Mouse (Mus musculus): ENCODE measurements around the gene Il22ra1. TPM values are rescaled to one million over a fixed set of nuclear protein-coding genes. Genes with fewer than 3 reads are reported as not detected.

Il22ra1 gene
- polyA plus RNA-seq (2012; rRNA removed) = 0.24 and 0.40 TPM in 2 replicates

- no peak for DNase-seq
- H3K27ac ChIP-seq (ENCODE audit: control insufficient read depth, insufficient read depth, low read length) = no peak within 1 kb of the TSS
- H3K36me3 ChIP-seq (ENCODE audit: control insufficient read depth, insufficient read depth, low read length) = no peaks in the 10 kb centered on the region
- WGBS = 69% methylated on average over 14 of the region's 14 CpGs
- no peak within 1 kb of the TSS for H3K4me3 ChIP-seq (ENCODE audit: control insufficient read depth, insufficient read depth, low read length)
- H3K27me3 ChIP-seq (ENCODE audit: control insufficient read depth, insufficient read depth, low read length) = no peaks in the 10 kb centered on the region; the same call in 1 of the 2 replicates
- H3K4me1 ChIP-seq (replicated peaks; ENCODE audit: control insufficient read depth, insufficient read depth, low read length) = no peaks in the 10 kb centered on the region
- no peak for TF ChIP-seq CTCF (IDR thresholded peaks at IDR 0.05; ENCODE audit: borderline replicate concordance, control insufficient read depth, extremely low read depth, insufficient read depth, low read length, poor library complexity)
Measured at GRCm38 (mm10) chr4:135727817-135728216, at the start of gene Il22ra1. TSS of gene Il22ra1 (plus strand) at chr4:135728172.

GRCm38 (mm10) chr4:135679316-135679715, 48.7 kb upstream of the Il22ra1 start:
- peaks cover 4% of the 10 kb centered on the region for H3K27me3 ChIP-seq (ENCODE audit: control insufficient read depth, insufficient read depth, low read length)
- H3K4me1 ChIP-seq (replicated peaks; ENCODE audit: control insufficient read depth, insufficient read depth, low read length) = peaks cover 5% of the 10 kb centered on the region
- no peaks in the 10 kb centered on the region for H3K36me3 ChIP-seq (ENCODE audit: control insufficient read depth, insufficient read depth, low read length)
- 2% methylated on average over 4 of the region's 4 CpGs for WGBS
- H3K4me3 ChIP-seq (ENCODE audit: control insufficient read depth, insufficient read depth, low read length) = no peak overlapping the region
- TF ChIP-seq CTCF (IDR thresholded peaks at IDR 0.05; ENCODE audit: borderline replicate concordance, control insufficient read depth, extremely low read depth, insufficient read depth, low read length, poor library complexity) = no peak
- no peak for TF ChIP-seq POLR2A (IDR thresholded peaks at IDR 0.05; ENCODE audit: control insufficient read depth, extremely low read depth, insufficient read depth, low read length, poor library complexity)
- no peak overlapping the region for H3K27ac ChIP-seq (ENCODE audit: control insufficient read depth, insufficient read depth, low read length)
- no peak for DNase-seq

DNA sequence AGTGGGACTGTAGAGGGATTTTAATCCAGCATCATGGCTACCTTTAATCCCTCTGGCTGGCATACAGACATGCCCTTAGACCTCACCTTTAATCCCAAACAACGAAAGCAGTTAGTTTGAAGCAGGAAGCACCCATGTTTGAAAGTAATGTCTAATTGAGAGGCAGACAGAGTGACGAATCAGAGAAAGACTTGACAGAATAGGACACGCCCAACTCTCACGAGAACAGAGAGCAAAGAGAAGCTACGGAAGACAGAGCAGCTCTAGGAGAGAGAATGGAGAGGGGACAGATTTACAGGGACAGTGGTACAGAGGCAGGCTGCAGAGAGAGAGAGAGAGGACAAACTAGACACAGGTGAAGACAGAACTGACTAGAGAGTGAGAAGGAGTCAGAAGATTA, 46.2 kb upstream of the Il22ra1 start:
- no peak for DNase-seq
- TF ChIP-seq POLR2A (IDR thresholded peaks at IDR 0.05; ENCODE audit: control insufficient read depth, extremely low read depth, insufficient read depth, low read length, poor library complexity) (no peak), CTCF (IDR thresholded peaks at IDR 0.05; ENCODE audit: borderline replicate concordance, control insufficient read depth, extremely low read depth, insufficient read depth, low read length, poor library complexity) (no peak)
- WGBS = 93% methylated on average over 5 of the region's 5 CpGs
- peaks cover 5% of the 10 kb centered on the region; the same call in 1 of the 2 replicates for H3K4me1 ChIP-seq (replicated peaks; ENCODE audit: control insufficient read depth, insufficient read depth, low read length)
- no peaks in the 10 kb centered on the region for H3K36me3 ChIP-seq (ENCODE audit: control insufficient read depth, insufficient read depth, low read length)
- H3K4me3 ChIP-seq (ENCODE audit: control insufficient read depth, insufficient read depth, low read length) = no peak overlapping the region
- peaks cover 19% of the 10 kb centered on the region for H3K27me3 ChIP-seq (ENCODE audit: control insufficient read depth, insufficient read depth, low read length)
- no peak overlapping the region for H3K27ac ChIP-seq (ENCODE audit: control insufficient read depth, insufficient read depth, low read length)

DNA sequence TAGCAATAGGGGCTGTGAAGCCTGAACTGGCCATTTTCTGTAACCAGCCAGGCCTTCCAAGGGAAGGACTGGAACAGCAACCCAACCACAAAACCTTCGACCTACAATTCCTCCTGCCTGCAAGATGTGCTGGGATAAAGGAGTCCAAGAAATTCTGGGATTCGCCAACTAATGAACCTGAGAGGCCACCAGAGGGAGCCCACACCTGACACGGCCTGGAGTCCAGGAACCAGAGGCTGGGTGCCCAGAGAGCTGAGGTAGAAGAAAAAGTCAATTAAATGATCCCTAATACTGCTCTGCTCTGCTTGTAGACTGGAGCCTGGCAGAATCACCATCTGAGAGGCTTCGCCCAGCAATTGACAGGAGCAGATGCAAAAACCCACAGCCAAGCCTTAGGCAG, 44.4 kb upstream of the Il22ra1 start:
- H3K4me3 ChIP-seq (ENCODE audit: control insufficient read depth, insufficient read depth, low read length) = no peak overlapping the region
- TF ChIP-seq CTCF (IDR thresholded peaks at IDR 0.05; ENCODE audit: borderline replicate concordance, control insufficient read depth, extremely low read depth, insufficient read depth, low read length, poor library complexity) (no peak), POLR2A (IDR thresholded peaks at IDR 0.05; ENCODE audit: control insufficient read depth, extremely low read depth, insufficient read depth, low read length, poor library complexity) (no peak)
- H3K27me3 ChIP-seq (ENCODE audit: control insufficient read depth, insufficient read depth, low read length) = peaks cover 28% of the 10 kb centered on the region
- 36% methylated on average over 4 of the region's 4 CpGs for WGBS
- no peak for DNase-seq
- H3K4me1 ChIP-seq (replicated peaks; ENCODE audit: control insufficient read depth, insufficient read depth, low read length) = peaks cover 5% of the 10 kb centered on the region; the same call in 1 of the 2 replicates
- H3K36me3 ChIP-seq (ENCODE audit: control insufficient read depth, insufficient read depth, low read length) = no peaks in the 10 kb centered on the region
- no peak overlapping the region for H3K27ac ChIP-seq (ENCODE audit: control insufficient read depth, insufficient read depth, low read length)

- WGBS = 28% methylated on average over 3 of the region's 3 CpGs
- DNase-seq = no peak
- no peaks in the 10 kb centered on the region for H3K36me3 ChIP-seq (ENCODE audit: control insufficient read depth, insufficient read depth, low read length)
- no peak for TF ChIP-seq POLR2A (IDR thresholded peaks at IDR 0.05; ENCODE audit: control insufficient read depth, extremely low read depth, insufficient read depth, low read length, poor library complexity)
- no peak for TF ChIP-seq CTCF (IDR thresholded peaks at IDR 0.05; ENCODE audit: borderline replicate concordance, control insufficient read depth, extremely low read depth, insufficient read depth, low read length, poor library complexity)
- no peak overlapping the region for H3K4me3 ChIP-seq (ENCODE audit: control insufficient read depth, insufficient read depth, low read length)
- peaks cover 28% of the 10 kb centered on the region for H3K27me3 ChIP-seq (ENCODE audit: control insufficient read depth, insufficient read depth, low read length)
- no peak overlapping the region for H3K27ac ChIP-seq (ENCODE audit: control insufficient read depth, insufficient read depth, low read length)
- H3K4me1 ChIP-seq (replicated peaks; ENCODE audit: control insufficient read depth, insufficient read depth, low read length) = peaks cover 5% of the 10 kb centered on the region; the same call in 1 of the 2 replicates
Measured at GRCm38 (mm10) chr4:135684731-135685130, 43.2 kb upstream of the Il22ra1 start.

- Histone ChIP-seq H3K4me3 (ENCODE audit: control insufficient read depth, insufficient read depth, low read length) (peak within 1 kb of the TSS; percentile 25), H3K4me1 (replicated peaks; ENCODE audit: control insufficient read depth, insufficient read depth, low read length) (peaks cover 5% of the 10 kb centered on the region; the same call in 1 of the 2 replicates), H3K27me3 (ENCODE audit: control insufficient read depth, insufficient read depth, low read length) (peaks cover 28% of the 10 kb centered on the region), H3K36me3 (ENCODE audit: control insufficient read depth, insufficient read depth, low read length) (no peaks in the 10 kb centered on the region), H3K27ac (ENCODE audit: control insufficient read depth, insufficient read depth, low read length) (no peak within 1 kb of the TSS)
- peak; percentile 13 for DNase-seq
- TF ChIP-seq POLR2A (IDR thresholded peaks at IDR 0.05; ENCODE audit: control insufficient read depth, extremely low read depth, insufficient read depth, low read length, poor library complexity) (no peak), CTCF (IDR thresholded peaks at IDR 0.05; ENCODE audit: borderline replicate concordance, control insufficient read depth, extremely low read depth, insufficient read depth, low read length, poor library complexity) (no peak)
- 2% methylated on average over 41 of the region's 41 CpGs for WGBS
Measured at GRCm38 (mm10) chr4:135685906-135686567, 41.9 kb upstream of the Il22ra1 start, which contains the start of gene Ifnlr1. TSS of gene Ifnlr1 (plus strand) at chr4:135686287.
